17 mouse cellular contexts compared by ENCODE assay signal in genomic region chr14:72555846-72556245, GRCm38 (mm10).
DNase-seq lines count a peak whose midpoint lies in the region; ATAC-seq and TF ChIP-seq lines count a peak whose summit lies in the region.
"Had no signal": no experiment of that assay in that cellular context is flagged by ENCODE, and none has a peak within 500 bp of the region (broad histone marks: within the 10 kb centered on the region; RNA-seq: fewer than 3 reads in every experiment).

No protein-coding gene starts in this region.

- no peak for TF ChIP-seq POLR2A in kidney, adult 2 months (IDR thresholded peaks at IDR 0.05; ENCODE audit: low read depth, low read length)

- peak; percentile 29; the same call in 1 of the 2 replicates for TF ChIP-seq CTCF in kidney, adult 2 months (conservative IDR thresholded peaks at IDR 0.05; ENCODE audit: insufficient read depth, insufficient read length, low read depth, low read length)
- peak; percentile 20; the same call in 1 of the 2 replicates for TF ChIP-seq CTCF in lung, postnatal 0 days (IDR thresholded peaks at IDR 0.05)
- peak; percentile 47 for TF ChIP-seq CTCF in Patski (IDR thresholded peaks at IDR 0.05)

- H3K9ac ChIP-seq in lung, postnatal 0 days (replicated peaks; ENCODE audit: low read depth), result no peak overlapping the region
- H3K9ac ChIP-seq in forebrain, embryonic 11.5 days (ENCODE audit: low read length), result no peak overlapping the region
- H3K9ac ChIP-seq: heart, embryonic 15.5 days; hindbrain, embryonic 12.5 days; limb, embryonic 12.5 days; lung, embryonic 15.5 days had no signal

- no peak overlapping the region for H3K4me3 ChIP-seq in kidney, adult 2 months (ENCODE audit: insufficient read depth, low read depth, low read length)
- H3K4me3 ChIP-seq in lung, postnatal 0 days (ENCODE audit: low read depth, low read length), result no peak overlapping the region
- H3K4me3 ChIP-seq in forebrain, embryonic 11.5 days (ENCODE audit: low read depth, low read length), result no peak overlapping the region
- H3K4me3 ChIP-seq: forebrain, embryonic 10.5 days; heart, embryonic 15.5 days; hindbrain, embryonic 12.5 days; limb, embryonic 12.5 days; lung, embryonic 15.5 days had no signal

- TF ChIP-seq EP300 in lung, postnatal 0 days (IDR thresholded peaks at IDR 0.05), result no peak

- POLR2A ChIA-PET in Patski (lab: Charles Lee), result no interaction called here

- CTCF ChIA-PET in Patski (lab: Charles Lee), result interaction anchor here (1.5 kb wide), 2 partner anchors 15 to 18 kb away, joined by 3 to 4 read pairs; no protein-coding TSS in a partner anchor

- H3K27me3 ChIP-seq in kidney, adult 2 months (replicated peaks; ENCODE audit: control insufficient read depth, insufficient read depth, low read length), result no peaks in the 10 kb centered on the region
- H3K27me3 ChIP-seq in lung, postnatal 0 days (replicated peaks; ENCODE audit: insufficient read depth, low read length), result no peaks in the 10 kb centered on the region
- no peaks in the 10 kb centered on the region for H3K27me3 ChIP-seq in Patski
- H3K27me3 ChIP-seq in forebrain, embryonic 11.5 days (ENCODE audit: control insufficient read depth, insufficient read depth, low read length), result no peaks in the 10 kb centered on the region
- H3K27me3 ChIP-seq: heart, embryonic 15.5 days; hindbrain, embryonic 12.5 days; limb, embryonic 12.5 days; lung, embryonic 15.5 days had no signal

- H3K36me3 ChIP-seq in kidney, adult 2 months (ENCODE audit: control insufficient read depth, insufficient read depth, low read length), result peaks cover 14% of the 10 kb centered on the region
- peaks cover 25% of the 10 kb centered on the region for H3K36me3 ChIP-seq in lung, postnatal 0 days (ENCODE audit: insufficient read depth, low read length)
- no peaks in the 10 kb centered on the region; the same call in 1 of the 2 replicates for H3K36me3 ChIP-seq in forebrain, embryonic 11.5 days (ENCODE audit: control insufficient read depth, insufficient read depth, low read length)

- ATAC-seq in lung, postnatal 0 days, result no peak
- no peak for ATAC-seq in Patski
- no peak for ATAC-seq in forebrain, embryonic 11.5 days (replicated peaks; ENCODE audit: low FRiP score)
- ATAC-seq: CD4-positive, CD25-positive, alpha-beta regulatory T cell, adult 4 months had no signal

- 87% methylated on average over 1 of the region's 1 CpGs for WGBS in kidney, adult 2 months
- WGBS in lung, postnatal 0 days, result 90% methylated on average over 1 of the region's 1 CpGs
- 83% methylated on average over 1 of the region's 1 CpGs for WGBS in forebrain, embryonic 11.5 days

- no peak overlapping the region for H3K27ac ChIP-seq in kidney, adult 2 months (ENCODE audit: insufficient read depth, low read depth, low read length)
- H3K27ac ChIP-seq in lung, postnatal 0 days (ENCODE audit: low read length), result no peak overlapping the region
- H3K27ac ChIP-seq in forebrain, embryonic 11.5 days (ENCODE audit: low read depth, low read length), result no peak overlapping the region
- H3K27ac ChIP-seq: forebrain, embryonic 10.5 days; heart, embryonic 15.5 days; hindbrain, embryonic 12.5 days; limb, embryonic 12.5 days; lung, embryonic 15.5 days had no signal

- no peak overlapping the region for H3K4me2 ChIP-seq in lung, postnatal 0 days (replicated peaks; ENCODE audit: low read depth, low read length)
- H3K4me2 ChIP-seq in forebrain, embryonic 11.5 days (ENCODE audit: low read depth, low read length, severe bottlenecking), result no peak overlapping the region
- H3K4me2 ChIP-seq: heart, embryonic 15.5 days; hindbrain, embryonic 12.5 days; limb, embryonic 12.5 days; lung, embryonic 15.5 days had no signal

- in situ Hi-C loops in Patski (cut with MboI; ENCODE audit: low pct_unique_long_range_greater_than_20kb), result loop anchor here (25.0 kb wide), 1 partner anchor 731 kb away; no protein-coding TSS in a partner anchor

- H3K9me3 ChIP-seq in lung, postnatal 0 days (ENCODE audit: low read length), result no peaks in the 10 kb centered on the region
- H3K9me3 ChIP-seq in forebrain, embryonic 11.5 days (ENCODE audit: control insufficient read depth, low read length), result no peaks in the 10 kb centered on the region
- H3K9me3 ChIP-seq: forebrain, embryonic 10.5 days; heart, embryonic 15.5 days; hindbrain, embryonic 12.5 days; limb, embryonic 12.5 days; lung, embryonic 15.5 days had no signal

- no peaks in the 10 kb centered on the region for H3K4me1 ChIP-seq in kidney, adult 2 months (ENCODE audit: control insufficient read depth, insufficient read depth, low read length)
- H3K4me1 ChIP-seq in lung, postnatal 0 days (ENCODE audit: insufficient read depth, low read depth, low read length), result no peaks in the 10 kb centered on the region
- no peaks in the 10 kb centered on the region for H3K4me1 ChIP-seq in forebrain, embryonic 11.5 days (replicated peaks; ENCODE audit: control insufficient read depth, insufficient read depth, low read length)
- H3K4me1 ChIP-seq: forebrain, embryonic 10.5 days; heart, embryonic 15.5 days; hindbrain, embryonic 12.5 days; limb, embryonic 12.5 days; lung, embryonic 15.5 days had no signal

- DNase-seq in kidney, adult 2 months, result no peak
- DNase-seq in kidney, adult 11 months, result no peak
- no peak for DNase-seq in lung, postnatal 0 days (ENCODE audit: low spot score)
- DNase-seq in lung, postnatal 10 days, result no peak
- DNase-seq in Patski (ENCODE audit: low read depth, low spot score), result no peak
- no peak for DNase-seq in thymus, postnatal 0 days (ENCODE audit: low spot score)
- no peak for DNase-seq in forebrain, embryonic 11.5 days (ENCODE audit: low spot score)
- DNase-seq: cerebellum, adult 11 months; kidney, adult 18-20 months; kidney, postnatal 4 days; layer of hippocampus, postnatal 36 days had no signal
